Mouse (Mus musculus) forebrain, embryonic 16.5 days (tissue): Measurements from ENCODE around the gene Adam10. TPM values are rescaled to one million over a fixed set of nuclear protein-coding genes. Genes with fewer than 3 reads are reported as not detected.

ENCODE experiments used
- ATAC-seq: fragments of 200-750 bp; cut with Nextera tagmentation; 2 replicates; pipeline ENCODE4 v1.8.0; 2017; ENCODE audit warnings: mild to moderate bottlenecking, moderate library complexity
- H3K27ac ChIP-seq: fragments of 300-500 bp; sonication (generic); 2 replicates; pipeline ENCODE4 v1.5.1; 2014; ENCODE audit warnings: low read length, control low read depth
- H3K27me3 ChIP-seq: fragments of 300-500 bp; sonication (generic); replicated peaks from 2 replicates; pipeline ENCODE4 v1.6.1; 2014; ENCODE audit warnings: low read length; ENCODE audit not compliant: control insufficient read depth, insufficient read depth
- H3K36me3 ChIP-seq: fragments of 300-500 bp; sonication (generic); 2 replicates; pipeline ENCODE4 v1.6.1; 2014; ENCODE audit not compliant: control insufficient read depth, insufficient read depth
- H3K4me1 ChIP-seq: fragments of 300-500 bp; sonication (generic); replicated peaks from 2 replicates; pipeline ENCODE4 v1.6.1; 2014; ENCODE audit warnings: low read length; ENCODE audit not compliant: control insufficient read depth, insufficient read depth
- H3K4me2 ChIP-seq: fragments of 300-500 bp; sonication (generic); 2 replicates; pipeline ENCODE4 v1.6.1; 2014; ENCODE audit warnings: mild to moderate bottlenecking, low read length, control low read depth
- H3K4me3 ChIP-seq: fragments of 300-500 bp; sonication (generic); replicated peaks from 2 replicates; pipeline ENCODE4 v1.5.1; 2014; ENCODE audit warnings: mild to moderate bottlenecking, low read length, control low read depth
- H3K9ac ChIP-seq: fragments of 300-500 bp; sonication (generic); replicated peaks from 2 replicates; pipeline ENCODE4 v1.6.1; 2014; ENCODE audit warnings: low read depth, low read length, control low read depth
- H3K9me3 ChIP-seq: fragments of 300-500 bp; sonication (generic); 2 replicates; pipeline ENCODE4 v1.6.1; 2016; ENCODE audit warnings: low read length; ENCODE audit not compliant: control insufficient read depth
- WGBS: fragments of 180-500 bp; shearing (Covaris S2); extraction: QIAGEN DNeasy Blood & Tissue Kit; methylation state at CpG from one replicate; pipeline ENCODE4 v1.1.7; 2014; 5-methylcytosine and 5-hydroxymethylcytosine counted together
- polyA plus RNA-seq: library from polyadenylated mRNA; unstranded; fragments of >200 nt; fragmentation: Nextera tagmentation; extraction: Ambion mirVana; gene quantifications from 2 replicates; pipeline ENCODE4 v1.2.1, GENCODE M21; 2015

Adam10 gene
- polyA plus RNA-seq, 1 experiment from 2014 or later, result 60.0 TPM

DNA sequence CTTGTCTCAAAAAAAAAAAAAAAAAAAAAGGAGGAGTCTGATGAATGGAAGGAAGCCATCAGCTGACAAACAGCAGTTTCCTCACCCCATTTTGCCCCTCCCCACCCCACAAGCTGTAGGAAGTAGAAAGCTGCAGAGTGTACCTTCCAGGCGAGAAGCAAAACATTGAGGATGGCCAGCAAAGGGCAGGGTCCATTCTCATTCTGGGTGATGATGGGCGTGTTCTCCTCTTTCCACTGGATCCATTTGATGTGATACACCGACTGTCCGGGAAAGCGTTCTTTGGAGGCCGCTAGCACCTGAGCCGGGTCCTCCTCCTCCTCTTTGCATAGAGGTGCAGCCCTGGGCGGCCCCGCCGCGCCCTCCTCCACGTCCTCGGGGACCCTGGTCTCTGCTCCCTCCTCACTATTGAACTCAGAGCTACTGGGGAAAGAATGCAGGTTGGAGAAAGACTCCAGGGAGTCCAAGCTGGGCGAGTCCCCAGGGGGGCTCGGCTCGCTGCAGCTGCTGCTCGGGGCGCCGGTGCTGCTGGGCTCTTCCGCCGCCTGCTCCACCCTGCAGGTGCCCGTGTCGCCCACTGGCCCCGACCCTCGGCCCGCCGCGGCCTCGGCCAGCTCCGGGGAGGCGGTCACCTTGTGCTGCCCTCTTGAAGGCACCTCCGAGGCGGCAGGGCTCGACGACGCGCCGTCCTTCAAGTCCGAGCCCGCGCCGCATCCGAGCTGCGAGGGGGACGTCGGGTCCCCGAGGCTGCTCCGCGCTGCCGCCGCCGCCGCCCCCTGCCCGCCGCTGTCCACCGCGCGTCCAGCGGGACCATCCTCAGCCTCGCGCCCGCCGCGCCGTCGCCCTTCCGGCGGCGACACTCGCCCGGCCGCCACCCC is 22.4 kb upstream of the Adam10 start, which contains the start of gene Gm10642:
Gm10642 (plus strand) TSS at position 122 of the 878 bp plus-strand sequence.
- under 1% methylated on average over 67 of the region's 72 CpGs for WGBS

GRCm38 (mm10) chr9:70657013-70657967 is 21.5 kb upstream of the Adam10 start, which contains the start of gene Mindy2:
Gene Mindy2 (minus strand): TSS chr9:70657174.
- H3K36me3 ChIP-seq, result no peaks in the 10 kb centered on the region
- peak within 1 kb of the TSS; percentile 71 for H3K4me3 ChIP-seq
- WGBS, result 1% methylated on average over 65 of the region's 67 CpGs
- peak within 1 kb of the TSS; percentile 61 for H3K4me2 ChIP-seq
- no peaks in the 10 kb centered on the region for H3K27me3 ChIP-seq
- peaks cover 28% of the 10 kb centered on the region for H3K4me1 ChIP-seq
- peak within 1 kb of the TSS; percentile 95 for H3K9ac ChIP-seq
- H3K27ac ChIP-seq, result peak within 1 kb of the TSS; percentile 95
- H3K9me3 ChIP-seq, result no peaks in the 10 kb centered on the region
- peak; percentile 98 for ATAC-seq

More for the DNA sequence above, 22.4 kb upstream of the Adam10 start, which contains the start of gene Gm10642:
- peaks cover 30% of the 10 kb centered on the region for H3K4me1 ChIP-seq
- H3K9ac ChIP-seq, result peak within 1 kb of the TSS; percentile 95
- H3K4me3 ChIP-seq, result peak within 1 kb of the TSS; percentile 71
- H3K9me3 ChIP-seq, result no peaks in the 10 kb centered on the region
- no peaks in the 10 kb centered on the region for H3K27me3 ChIP-seq
- H3K27ac ChIP-seq, result peak within 1 kb of the TSS; percentile 95
- peak; percentile 46 for ATAC-seq
- no peaks in the 10 kb centered on the region for H3K36me3 ChIP-seq
- H3K4me2 ChIP-seq, result peak within 1 kb of the TSS; percentile 61

DNA sequence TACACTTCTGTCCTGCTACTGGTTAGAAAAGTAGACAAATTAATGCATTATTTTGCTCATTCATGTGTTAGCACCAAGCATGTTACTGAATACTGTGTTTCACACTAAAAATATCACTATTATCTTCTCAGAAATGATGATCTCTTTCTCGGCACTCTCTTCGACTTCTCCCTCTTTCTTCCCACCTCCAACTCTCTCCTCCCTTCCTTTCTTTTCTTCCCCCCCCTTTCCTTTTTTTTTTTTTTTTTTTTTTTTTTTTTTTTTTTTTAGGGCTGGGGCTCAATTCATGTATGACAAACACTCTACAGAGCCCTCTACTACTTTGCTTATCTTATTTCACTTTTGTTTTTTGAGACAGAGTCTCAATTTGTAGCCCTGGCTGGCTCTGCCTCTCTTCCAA is 20.5 kb upstream of the Adam10 start:
- H3K4me1 ChIP-seq, result peaks cover 25% of the 10 kb centered on the region
- 59% methylated on average over 2 of the region's 2 CpGs for WGBS
- H3K4me2 ChIP-seq, result no peak overlapping the region
- no peak overlapping the region for H3K4me3 ChIP-seq
- no peaks in the 10 kb centered on the region for H3K9me3 ChIP-seq
- no peaks in the 10 kb centered on the region for H3K27me3 ChIP-seq
- no peak overlapping the region for H3K9ac ChIP-seq
- H3K36me3 ChIP-seq, result no peaks in the 10 kb centered on the region
- H3K27ac ChIP-seq, result no peak overlapping the region
- no peak for ATAC-seq

DNA sequence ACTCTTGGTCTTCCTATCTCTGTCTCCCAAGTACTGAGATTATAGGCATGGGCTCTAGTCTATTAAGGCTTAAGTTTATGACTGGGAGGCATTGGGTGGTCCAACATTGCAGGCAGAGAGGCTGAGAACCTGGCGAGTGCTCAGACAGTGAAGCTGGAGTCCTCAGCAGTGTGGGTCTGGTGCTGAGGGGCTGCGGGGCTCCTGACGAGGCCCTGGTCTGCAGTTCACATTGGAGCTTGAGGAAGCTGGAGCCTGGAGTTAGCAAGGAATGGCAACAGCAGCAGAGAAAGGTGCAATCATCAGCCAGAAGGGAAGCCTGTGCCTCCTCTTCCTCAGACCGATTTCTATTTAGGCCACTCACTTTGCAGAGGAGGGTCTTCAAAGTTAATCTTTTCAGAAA is 13.9 kb upstream of the Adam10 start:
- Histone ChIP-seq H3K27ac (no peak overlapping the region), H3K4me2 (no peak overlapping the region), H3K9me3 (no peaks in the 10 kb centered on the region), H3K27me3 (no peaks in the 10 kb centered on the region), H3K9ac (no peak overlapping the region), H3K36me3 (no peaks in the 10 kb centered on the region), H3K4me3 (no peak overlapping the region), H3K4me1 (no peaks in the 10 kb centered on the region)
- WGBS, result 87% methylated on average over 4 of the region's 4 CpGs
- ATAC-seq, result no peak

- Histone ChIP-seq H3K4me1 (no peaks in the 10 kb centered on the region), H3K27ac (no peak overlapping the region), H3K4me2 (no peak overlapping the region), H3K36me3 (no peaks in the 10 kb centered on the region), H3K9ac (no peak overlapping the region), H3K27me3 (no peaks in the 10 kb centered on the region), H3K4me3 (no peak overlapping the region), H3K9me3 (no peaks in the 10 kb centered on the region)
- WGBS, result 76% methylated on average over 16 of the region's 16 CpGs
- no peak for ATAC-seq
These were observed 13.2 kb upstream of the Adam10 start for GRCm38 (mm10) chr9:70665372-70666145.

DNA sequence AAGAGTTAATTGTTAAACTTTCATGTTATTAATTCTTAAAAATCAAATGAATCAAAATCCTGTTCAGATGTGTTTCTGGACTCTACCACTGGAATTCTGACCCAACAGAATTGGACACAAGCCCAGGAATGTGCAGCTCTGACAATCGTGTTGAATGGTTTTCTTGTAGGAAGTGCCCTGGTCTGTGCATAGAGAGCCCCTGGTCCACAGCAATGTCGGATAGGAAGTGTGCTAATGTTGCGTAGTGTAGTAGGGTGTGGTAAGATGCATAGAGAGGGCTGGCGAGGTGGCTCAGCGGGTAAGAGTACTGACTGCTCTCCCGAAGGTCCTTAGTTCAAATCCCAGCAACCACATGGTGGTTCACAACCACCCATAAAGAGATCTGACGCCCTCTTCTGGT is 12.0 kb upstream of the Adam10 start:
- no peak for ATAC-seq
- Histone ChIP-seq H3K27me3 (no peaks in the 10 kb centered on the region), H3K9me3 (no peaks in the 10 kb centered on the region), H3K4me3 (no peak overlapping the region), H3K4me2 (no peak overlapping the region), H3K4me1 (no peaks in the 10 kb centered on the region), H3K27ac (no peak overlapping the region), H3K9ac (no peak overlapping the region), H3K36me3 (no peaks in the 10 kb centered on the region)
- WGBS, result 82% methylated on average over 7 of the region's 7 CpGs

DNA sequence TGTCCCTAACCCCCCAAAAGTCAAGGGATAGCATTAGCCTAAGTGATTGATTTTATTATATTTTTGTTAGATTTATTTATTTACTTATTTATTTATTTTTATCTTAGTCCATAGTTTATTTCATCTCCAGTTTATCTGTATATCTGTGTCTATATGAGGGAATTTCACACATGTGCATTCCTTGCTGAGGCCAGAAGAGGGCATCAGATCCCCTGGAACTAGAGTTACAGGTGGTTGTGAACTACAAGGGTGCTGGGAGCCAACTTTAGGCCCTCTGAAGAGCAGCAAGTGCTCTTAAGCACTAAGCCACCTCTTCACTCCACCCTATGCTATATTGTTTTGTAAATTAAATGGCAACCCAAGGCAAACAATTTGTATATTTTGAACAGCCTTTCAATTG is 10.7 kb upstream of the Adam10 start:
- no peak overlapping the region for H3K27ac ChIP-seq
- H3K4me3 ChIP-seq, result no peak overlapping the region
- no peak for ATAC-seq
- no peaks in the 10 kb centered on the region for H3K9me3 ChIP-seq
- H3K27me3 ChIP-seq, result no peaks in the 10 kb centered on the region
- H3K9ac ChIP-seq, result no peak overlapping the region
- no peaks in the 10 kb centered on the region for H3K36me3 ChIP-seq
- H3K4me2 ChIP-seq, result no peak overlapping the region
- H3K4me1 ChIP-seq, result no peaks in the 10 kb centered on the region

DNA sequence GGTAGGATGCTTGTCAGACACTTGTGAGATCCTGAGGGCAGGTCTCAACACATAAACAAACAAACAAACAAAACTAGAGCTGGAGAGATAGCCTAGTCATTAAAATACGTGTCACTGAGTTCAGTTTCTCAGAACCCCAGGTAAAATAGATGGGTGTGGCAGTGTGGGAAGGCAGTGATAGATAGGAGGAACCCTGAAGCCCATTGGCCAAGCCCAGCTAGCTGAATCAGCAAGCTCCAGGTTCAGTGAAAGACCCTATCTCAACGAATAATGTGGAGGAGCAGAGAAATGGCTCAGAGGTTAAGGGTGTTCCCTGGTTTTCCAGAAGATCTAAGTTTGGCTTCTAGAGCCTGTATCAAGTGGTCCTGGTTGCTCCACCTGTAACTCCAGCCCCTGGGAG is 9.6 kb upstream of the Adam10 start:
- Histone ChIP-seq H3K9ac (no peak overlapping the region), H3K27ac (no peak overlapping the region), H3K27me3 (no peaks in the 10 kb centered on the region), H3K4me1 (no peaks in the 10 kb centered on the region), H3K9me3 (no peaks in the 10 kb centered on the region), H3K4me3 (no peak overlapping the region), H3K4me2 (no peak overlapping the region), H3K36me3 (no peaks in the 10 kb centered on the region)
- WGBS, result 58% methylated on average over 2 of the region's 2 CpGs
- no peak for ATAC-seq
